ENCODE assay signal across 8 mouse cellular contexts in genomic region chr17:87473441-87473735, GRCm38 (mm10). TPM values are rescaled to one million over a fixed set of nuclear protein-coding genes. Genes with fewer than 3 reads are reported as not detected.
A peak's percentile ranks its signal among the peaks of the same experiment; 100 is the strongest.
DNase-seq lines count a peak whose midpoint lies in the region; ATAC-seq and TF ChIP-seq lines count a peak whose summit lies in the region.

No protein-coding gene starts in this region.

- H3K4me2 ChIP-seq in heart, embryonic 11.5 days: peak overlapping the region; percentile 75
- peak overlapping the region; percentile 57 for H3K4me2 ChIP-seq in forebrain, embryonic 15.5 days (replicated peaks)
- peak overlapping the region; percentile 64 for H3K4me2 ChIP-seq in liver, embryonic 13.5 days

- DNase-seq in heart, postnatal 10 days: no peak
- no peak for DNase-seq in liver, embryonic 13.5 days
- no peak for DNase-seq in urinary bladder, adult 18-20 months (ENCODE audit: low spot score in 2 of 2)
- DNase-seq in layer of hippocampus, adult 8-10 months (ENCODE audit: low spot score in 2 of 2): no peak
- DNase-seq in gastrocnemius, postnatal 36 days: no peak

- intact Hi-C loops in heart, postnatal 10 days (cut with DNase I): no loop called here
- intact Hi-C loops in gastrocnemius, postnatal 36 days (cut with DNase I): no loop called here

- peak overlapping the region; percentile 41 for H3K4me3 ChIP-seq in heart, embryonic 11.5 days (ENCODE audit: low read depth, low read length)
- peak overlapping the region; percentile 62 for H3K4me3 ChIP-seq in E14TG2a.4 (replicated peaks; ENCODE audit: low read length)
- H3K4me3 ChIP-seq in forebrain, embryonic 15.5 days: peak overlapping the region; percentile 31
- peak overlapping the region; percentile 35 for H3K4me3 ChIP-seq in liver, embryonic 13.5 days (replicated peaks)

- H3K9ac ChIP-seq in heart, embryonic 11.5 days (ENCODE audit: low read depth, low read length): peak overlapping the region; percentile 59
- peak overlapping the region; percentile 45 for H3K9ac ChIP-seq in forebrain, embryonic 15.5 days (replicated peaks)
- peak overlapping the region; percentile 36; the same call in 1 of the 2 replicates for H3K9ac ChIP-seq in liver, embryonic 13.5 days

- H3K9me3 ChIP-seq in heart, embryonic 11.5 days (replicated peaks; ENCODE audit: control insufficient read depth, low read length): no peaks in the 10 kb centered on the region
- no peaks in the 10 kb centered on the region for H3K9me3 ChIP-seq in E14TG2a.4 (ENCODE audit: low read length)
- no peaks in the 10 kb centered on the region for H3K9me3 ChIP-seq in forebrain, embryonic 15.5 days
- no peaks in the 10 kb centered on the region for H3K9me3 ChIP-seq in liver, embryonic 13.5 days (replicated peaks)

- peak overlapping the region; percentile 67 for H3K27ac ChIP-seq in heart, embryonic 11.5 days (ENCODE audit: low read depth, low read length)
- H3K27ac ChIP-seq in forebrain, embryonic 15.5 days (replicated peaks): peak overlapping the region; percentile 57
- peak overlapping the region; percentile 0; the same call in 1 of the 2 replicates for H3K27ac ChIP-seq in liver, embryonic 13.5 days

- H3K4me1 ChIP-seq in heart, embryonic 11.5 days (ENCODE audit: control insufficient read depth, insufficient read depth, low read length): peaks cover 31% of the 10 kb centered on the region
- peaks cover 75% of the 10 kb centered on the region for H3K4me1 ChIP-seq in E14TG2a.4 (replicated peaks; ENCODE audit: low read depth, low read length)
- H3K4me1 ChIP-seq in forebrain, embryonic 15.5 days: peaks cover 30% of the 10 kb centered on the region
- peaks cover 64% of the 10 kb centered on the region for H3K4me1 ChIP-seq in liver, embryonic 13.5 days (replicated peaks)

- WGBS in heart, embryonic 11.5 days (ENCODE audit: insufficient replicate concordance): 6% methylated on average over 9 of the region's 9 CpGs
- WGBS in forebrain, embryonic 15.5 days: 5% methylated on average over 9 of the region's 9 CpGs
- WGBS in liver, embryonic 13.5 days (ENCODE audit: insufficient replicate concordance): 9% methylated on average over 9 of the region's 9 CpGs

- TF ChIP-seq CTCF in E14TG2a.4 (conservative IDR thresholded peaks at IDR 0.05; ENCODE audit: low read length): no peak

- no peaks in the 10 kb centered on the region for H3K27me3 ChIP-seq in heart, embryonic 11.5 days (ENCODE audit: control insufficient read depth, insufficient read depth, low read length)
- H3K27me3 ChIP-seq in E14TG2a.4 (ENCODE audit: insufficient read depth, low read length): peaks cover 21% of the 10 kb centered on the region; the same call in 1 of the 2 replicates
- H3K27me3 ChIP-seq in forebrain, embryonic 15.5 days: no peaks in the 10 kb centered on the region
- H3K27me3 ChIP-seq in liver, embryonic 13.5 days: peaks cover 37% of the 10 kb centered on the region

- no peak for ATAC-seq in heart, embryonic 11.5 days (replicated peaks; ENCODE audit: insufficient number of reproducible peaks, low FRiP score, low TSS enrichment)
- ATAC-seq in forebrain, embryonic 15.5 days (replicated peaks): no peak
- no peak for ATAC-seq in liver, embryonic 13.5 days (ENCODE audit: low read depth)

- H3K36me3 ChIP-seq in heart, embryonic 11.5 days (ENCODE audit: control insufficient read depth, insufficient read depth, low read length): no peaks in the 10 kb centered on the region
- no peaks in the 10 kb centered on the region for H3K36me3 ChIP-seq in E14TG2a.4 (ENCODE audit: insufficient read depth, low read length)
- no peaks in the 10 kb centered on the region for H3K36me3 ChIP-seq in forebrain, embryonic 15.5 days
- H3K36me3 ChIP-seq in liver, embryonic 13.5 days: no peaks in the 10 kb centered on the region

RNA-seq across cellular contexts. Expression of gene Calm2, which starts 26.7 kb away (rescaled TPM):
- 724 and 789 TPM in 2 replicates for polyA plus RNA-seq in heart, embryonic 11.5 days (2014; fragmentation: Nextera tagmentation; extraction: Ambion mirVana)
- total RNA-seq in heart, postnatal 10 days (2021): 100 to 1,000 TPM; 247 to 257 TPM
- 1,787 and 1,813 TPM in 2 replicates for polyA plus RNA-seq in forebrain, embryonic 15.5 days (2015; fragmentation: Nextera tagmentation; extraction: Ambion mirVana)
- 415 and 484 TPM in 2 replicates for polyA plus RNA-seq in liver, embryonic 13.5 days (2015; fragmentation: Nextera tagmentation; extraction: Ambion mirVana)
- total RNA-seq in layer of hippocampus, adult 8-10 months (2022): 1,000 to 10,000 TPM; 1,941 to 2,151 (median 2,040) TPM
- 100 to 1,000 TPM; 131 to 155 TPM for total RNA-seq in gastrocnemius, postnatal 36 days (2021)

RNA-seq across cellular contexts. Expression of gene Stpg4, which starts 45.8 kb away (rescaled TPM):
- polyA plus RNA-seq in heart, embryonic 11.5 days (2014; fragmentation: Nextera tagmentation; extraction: Ambion mirVana): not detected in 2 replicates
- not detected for total RNA-seq in heart, postnatal 10 days (2021)
- not detected in 2 replicates for polyA plus RNA-seq in forebrain, embryonic 15.5 days (2015; fragmentation: Nextera tagmentation; extraction: Ambion mirVana)
- not detected in 2 replicates for polyA plus RNA-seq in liver, embryonic 13.5 days (2015; fragmentation: Nextera tagmentation; extraction: Ambion mirVana)
- total RNA-seq in layer of hippocampus, adult 8-10 months (2022): not detected
- not detected for total RNA-seq in gastrocnemius, postnatal 36 days (2021)

Comparison
In these comparisons a context has a peak if more than half of its experiments do, and no peak if none do; other contexts are left out.
1. H3K27ac ChIP-seq: peak in every context shown above with its lines; median percentile 67 in heart, embryonic 11.5 days; 57 in forebrain, embryonic 15.5 days; 0 in liver, embryonic 13.5 days.
2. RNA of gene Calm2, which starts 26.7 kb away (total RNA-seq): 1,941 to 2,151 TPM in layer of hippocampus, adult 8-10 months; 247 to 257 TPM in heart, postnatal 10 days and 131 to 155 TPM in gastrocnemius, postnatal 36 days; every median in the first group is over 4 times any median in the second.
3. Peak in every context shown above with its lines, with median percentiles within 50 percentile points of each other: H3K4me2 ChIP-seq, H3K4me3 ChIP-seq and H3K9ac ChIP-seq.